Mouse (Mus musculus) mouse embryonic stem cell (cell line): ENCODE results near the gene Setd6.

Source experiments
- in situ Hi-C, 2 experiments: fragments of 300-500 bp; cut with MboI; formaldehyde crosslinking; loops; 1 replicate in 1 of 2; 3 replicates in 1 of 2; pipeline ENCODE4 v1.14.3; 2019 to 2020; ENCODE audit warnings: low sequenced_read_pairs in 2 of 2, low pct_unique_long_range_greater_than_20kb in 1 of 2, mixed read lengths in 1 of 2; ENCODE audit not compliant: unreplicated experiment in 1 of 2

Gene Setd6

DNA sequence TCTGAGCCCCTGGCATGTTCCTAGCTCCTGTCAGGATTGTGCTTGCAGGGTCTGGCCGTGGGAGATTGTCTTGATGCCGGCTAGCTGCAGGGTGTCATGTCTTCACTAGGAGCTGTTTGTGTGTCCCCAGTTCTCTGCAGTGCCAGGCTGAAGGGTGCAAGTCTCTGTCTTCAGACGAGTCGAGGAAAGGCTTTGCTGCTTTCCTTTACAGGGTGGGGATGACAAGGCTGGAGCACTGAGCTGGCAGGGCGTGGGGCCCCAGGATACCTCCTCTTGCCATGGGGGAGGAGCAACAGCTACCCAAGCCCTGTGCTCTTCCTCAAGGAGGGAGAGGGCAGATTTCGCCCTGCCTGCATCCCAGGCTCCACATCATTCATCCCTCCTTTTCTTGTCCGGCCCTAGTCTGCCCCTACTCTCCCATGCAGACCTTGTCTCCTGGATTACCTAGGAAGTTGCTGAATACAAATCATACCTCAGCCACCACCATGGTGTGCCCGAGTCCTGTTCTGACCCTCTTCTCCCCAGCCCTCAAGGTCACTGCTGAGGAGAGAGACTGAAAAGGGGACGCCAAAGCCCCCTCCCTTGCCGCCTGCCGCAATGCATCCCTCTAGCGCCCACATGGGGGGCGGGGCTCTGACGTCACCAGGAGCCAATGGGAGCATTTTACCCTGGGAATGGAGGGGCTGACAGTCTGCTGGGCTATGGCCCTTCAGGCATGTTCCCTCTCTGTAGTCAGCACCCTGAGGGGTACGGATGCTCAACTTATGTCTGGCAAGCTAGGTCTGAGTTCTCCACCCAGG lies 12.0 kb upstream of the Setd6 start:
- in situ Hi-C loops = no loop called here

DNA sequence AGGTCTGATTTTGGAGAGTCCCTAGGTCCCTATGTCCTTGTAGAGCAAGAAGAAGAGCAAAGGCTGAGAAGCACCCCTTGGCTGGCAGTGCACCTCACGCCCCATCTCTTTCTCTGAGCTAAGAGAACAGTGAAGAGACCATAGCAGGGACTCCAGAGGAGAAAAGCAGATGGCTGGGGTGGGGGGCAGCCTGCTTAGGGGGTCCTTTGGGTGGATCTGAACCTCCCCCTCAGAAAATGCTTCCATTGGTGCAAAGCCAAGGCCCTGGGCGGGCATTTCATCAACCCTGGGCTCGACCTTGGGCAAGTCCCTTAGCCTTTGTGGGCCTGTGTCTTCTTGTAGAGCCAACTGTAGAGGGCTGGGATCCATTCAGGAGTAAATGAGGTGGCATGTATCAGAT lies 11.1 kb upstream of the Setd6 start:
- in situ Hi-C loops = no loop called here

DNA sequence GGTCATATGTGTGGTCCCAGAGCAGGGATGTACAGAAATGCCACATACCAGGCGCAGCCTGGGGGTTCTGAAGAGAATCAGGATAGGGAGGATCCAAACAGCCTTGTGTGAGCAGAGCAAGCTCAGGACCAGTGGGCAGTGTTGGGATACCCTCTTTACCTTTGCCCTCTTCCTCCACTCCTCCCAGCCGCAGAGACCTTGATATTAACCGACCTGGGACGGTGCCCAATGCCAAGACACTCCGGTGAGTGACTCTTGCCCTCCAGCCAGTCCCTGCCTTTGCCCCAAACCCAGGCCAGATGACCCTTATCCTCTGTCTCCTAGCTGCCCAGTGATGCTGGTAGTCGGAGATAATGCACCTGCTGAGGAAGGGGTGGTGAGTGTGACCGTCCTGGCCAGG lies 6.1 kb upstream of the Setd6 start:
- in situ Hi-C loops = no loop called here

DNA sequence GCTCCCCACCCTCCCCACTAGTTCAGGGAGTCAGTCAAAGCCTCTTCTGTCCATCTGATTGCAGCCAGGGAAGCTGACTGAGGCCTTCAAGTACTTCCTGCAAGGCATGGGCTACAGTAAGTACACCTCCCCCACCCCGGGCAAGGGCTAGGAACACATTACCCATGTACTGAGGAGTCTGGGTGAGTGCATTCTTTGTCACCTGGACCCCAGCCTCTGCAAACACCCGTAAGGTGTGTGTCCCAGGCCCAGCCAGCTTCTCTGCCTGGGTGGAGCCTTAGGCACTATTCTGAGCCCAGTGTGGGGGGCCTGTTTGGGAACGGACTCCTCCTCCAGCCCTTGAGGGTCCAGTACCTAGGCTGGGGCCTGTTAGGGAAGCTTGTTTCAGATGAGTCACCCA lies 4.7 kb upstream of the Setd6 start:
- in situ Hi-C loops = no loop called here

DNA sequence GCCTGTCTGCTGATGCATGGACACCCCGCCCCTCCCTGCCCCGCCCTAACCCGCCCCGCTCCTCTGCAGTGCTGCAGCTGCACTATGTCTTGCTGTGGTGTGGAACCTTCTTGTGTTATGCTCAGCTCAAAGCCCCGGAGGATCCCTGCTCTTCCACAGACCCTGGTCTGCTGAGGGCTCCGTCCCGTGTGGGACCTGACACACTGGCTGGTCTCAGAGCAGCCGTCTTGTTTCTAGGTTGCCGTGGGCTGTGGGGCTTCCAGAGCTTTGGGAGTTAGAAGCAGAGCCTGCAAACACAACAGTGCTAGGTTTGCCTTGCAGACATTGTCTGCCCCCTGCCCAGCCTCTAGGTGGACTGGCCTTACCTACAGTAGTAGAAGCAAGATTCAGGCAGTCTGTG lies 3.3 kb upstream of the Setd6 start:
- in situ Hi-C loops = no loop called here

DNA sequence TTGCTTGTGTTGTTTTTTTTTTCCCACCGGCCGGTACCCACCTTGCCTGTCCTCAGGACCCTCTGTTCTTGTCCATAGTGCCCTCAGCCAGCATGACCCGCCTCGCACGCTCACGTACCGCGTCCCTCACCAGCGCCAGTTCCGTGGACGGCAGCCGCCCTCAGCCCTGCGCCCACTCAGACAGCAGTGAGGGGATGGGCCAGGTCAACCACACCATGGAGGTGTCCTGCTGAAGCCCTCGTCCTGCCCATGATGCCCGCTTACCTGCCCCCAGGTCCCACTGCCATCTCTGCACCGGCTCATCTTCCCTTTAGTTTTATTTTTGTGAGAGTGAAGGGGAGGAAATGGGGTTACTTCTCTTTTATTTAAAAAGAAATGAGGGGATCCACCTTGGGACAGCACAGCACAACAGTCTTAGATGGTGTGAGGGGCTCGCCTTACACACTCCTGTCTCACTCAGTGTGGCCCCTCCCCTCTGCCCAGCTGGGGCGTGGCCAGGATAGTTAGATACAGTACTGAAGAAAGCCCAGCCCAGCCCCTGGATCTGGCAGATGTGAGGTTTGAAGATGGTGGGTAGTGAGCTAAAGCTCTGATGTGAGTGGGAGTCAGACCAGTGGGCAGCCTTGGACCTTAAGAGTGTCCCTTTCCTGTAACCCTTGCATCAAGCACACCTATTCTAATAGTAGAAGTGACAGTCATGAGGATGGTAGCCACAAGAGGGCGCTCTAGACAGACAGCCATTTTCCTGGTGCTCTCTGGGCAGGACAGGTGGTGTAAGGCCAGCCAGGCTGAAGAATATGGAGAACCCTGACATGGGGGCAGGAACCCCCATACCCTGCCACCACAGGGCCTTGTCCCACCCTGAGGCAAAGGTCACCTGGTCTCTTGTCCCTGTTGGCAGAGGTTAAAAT lies 2.3 kb upstream of the Setd6 start:
- in situ Hi-C loops = no loop called here

DNA sequence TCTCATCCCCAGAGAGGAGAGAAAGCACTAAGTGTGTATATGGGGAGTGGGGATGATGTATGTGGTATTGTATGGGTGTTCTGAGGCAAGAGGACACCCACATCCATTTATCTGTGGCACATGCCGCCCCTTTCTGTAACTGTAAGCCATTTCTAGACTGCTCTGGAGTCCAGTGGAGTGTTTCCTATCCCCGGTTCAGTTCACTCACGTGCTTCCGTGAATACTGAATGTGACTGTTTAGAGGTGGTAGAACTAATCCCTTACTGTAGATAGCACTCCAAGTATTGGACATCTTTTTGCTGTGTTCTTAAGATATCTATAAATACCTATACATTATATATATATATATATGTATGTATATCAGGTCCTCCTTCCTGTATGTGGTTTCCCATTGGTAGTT lies 1.3 kb upstream of the Setd6 start:
- in situ Hi-C loops = no loop called here

DNA sequence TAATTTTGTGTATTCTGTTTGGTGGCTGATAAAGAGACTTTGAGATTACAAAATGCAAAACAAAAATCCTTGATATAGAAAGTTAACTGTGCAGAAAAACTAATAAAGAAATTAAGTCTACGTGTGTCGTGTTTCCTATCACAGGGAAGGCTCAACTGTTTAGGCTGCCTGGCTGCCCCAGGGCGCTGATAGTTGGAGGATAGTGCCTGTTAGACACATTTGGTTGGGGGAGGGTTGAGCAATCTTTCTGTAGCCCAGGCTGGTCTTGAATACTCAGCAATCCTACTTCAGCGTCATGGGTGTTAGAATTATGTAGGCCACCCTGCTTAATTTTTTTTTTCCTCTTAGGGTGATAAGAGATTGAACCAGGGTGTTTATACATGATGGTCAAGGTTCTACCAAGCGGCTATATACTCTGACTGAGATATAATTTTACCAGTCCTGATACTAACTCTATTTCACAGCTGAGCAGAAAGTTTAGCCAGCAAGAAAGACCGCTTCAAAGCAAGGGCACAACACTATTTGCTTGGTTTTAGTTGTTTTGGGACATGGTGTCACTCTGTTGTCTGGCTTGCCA lies 756 bp upstream of the Setd6 start:
- in situ Hi-C loops = no loop called here

DNA sequence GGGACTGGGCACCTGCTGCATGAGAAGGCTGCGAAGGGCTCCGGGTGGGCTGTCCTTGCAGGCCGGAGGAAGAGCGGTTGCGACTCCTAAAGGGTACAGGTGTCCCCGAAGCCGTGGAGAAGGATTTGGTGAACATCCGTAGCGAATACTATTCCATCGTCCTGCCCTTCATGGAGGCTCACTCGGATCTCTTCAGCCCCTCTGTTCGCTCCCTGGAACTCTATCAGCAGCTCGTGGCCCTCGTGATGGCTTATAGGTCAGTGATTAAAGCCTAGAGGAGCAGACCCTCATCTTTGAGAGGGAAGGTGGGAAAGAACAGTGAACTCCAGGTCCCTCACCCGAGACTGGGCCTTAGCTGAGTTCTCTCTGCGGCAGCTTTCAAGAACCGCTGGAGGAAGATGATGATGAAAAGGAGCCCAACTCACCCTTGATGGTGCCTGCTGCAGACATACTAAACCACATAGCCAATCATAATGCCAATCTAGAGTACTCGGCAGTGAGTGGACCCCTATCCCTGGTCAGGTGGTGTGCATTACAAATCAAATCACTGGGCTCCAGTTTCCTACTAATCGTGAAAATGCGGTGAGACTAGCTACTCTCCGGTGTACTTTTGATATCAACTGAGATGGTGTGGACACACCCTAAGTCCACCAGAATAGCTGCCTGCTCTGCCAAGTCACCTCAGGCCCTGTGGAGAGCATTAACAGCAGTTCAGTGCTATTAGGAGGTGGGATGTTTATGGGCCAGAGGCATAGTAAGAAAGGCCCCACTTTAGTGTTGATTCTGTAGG lies 1.1 kb downstream of the Setd6 start:
- in situ Hi-C loops = no loop called here

DNA sequence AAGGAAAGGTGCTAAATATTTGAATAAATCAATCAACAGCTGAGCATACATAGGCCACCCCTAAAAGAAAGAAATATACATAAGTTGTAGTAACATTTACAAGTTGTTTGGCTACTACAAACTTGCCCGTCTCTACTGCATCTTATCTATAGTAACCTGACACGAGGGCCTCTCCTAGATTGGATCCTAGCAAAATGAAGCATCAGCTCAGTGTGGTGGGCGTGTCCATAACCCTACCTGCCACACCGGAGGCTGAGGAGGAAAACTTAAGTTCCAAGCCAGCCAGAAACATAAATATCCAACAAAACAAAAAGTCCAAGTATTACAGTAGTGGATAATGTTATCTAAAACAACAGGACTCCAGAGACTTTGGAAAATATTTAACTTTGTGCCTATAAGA lies 11.9 kb downstream of the Setd6 start:
- in situ Hi-C loops = loop anchor here in 1 of 2 experiments (5.0 kb wide), 1 partner anchor 35 kb away; no protein-coding TSS in a partner anchor

DNA sequence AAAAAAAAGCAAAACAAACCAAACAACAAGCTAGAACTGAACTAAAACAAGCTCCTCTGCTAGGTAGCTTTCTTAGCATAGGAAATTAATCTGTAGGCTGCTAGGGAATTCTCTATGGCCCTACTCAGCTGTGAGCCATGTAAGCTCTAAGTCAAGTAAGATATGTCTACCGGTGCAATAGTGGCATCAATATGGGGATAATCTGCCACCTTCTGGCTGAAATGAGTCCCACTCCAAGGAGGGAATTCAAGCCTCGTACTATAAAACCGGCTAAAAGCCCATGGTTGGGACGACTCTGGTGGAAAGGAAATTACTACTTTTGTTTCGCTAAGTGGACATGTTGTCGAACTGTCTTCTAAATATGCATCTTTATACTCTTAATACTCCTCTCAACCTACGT lies 22.9 kb downstream of the Setd6 start:
- in situ Hi-C loops = no loop called here

DNA sequence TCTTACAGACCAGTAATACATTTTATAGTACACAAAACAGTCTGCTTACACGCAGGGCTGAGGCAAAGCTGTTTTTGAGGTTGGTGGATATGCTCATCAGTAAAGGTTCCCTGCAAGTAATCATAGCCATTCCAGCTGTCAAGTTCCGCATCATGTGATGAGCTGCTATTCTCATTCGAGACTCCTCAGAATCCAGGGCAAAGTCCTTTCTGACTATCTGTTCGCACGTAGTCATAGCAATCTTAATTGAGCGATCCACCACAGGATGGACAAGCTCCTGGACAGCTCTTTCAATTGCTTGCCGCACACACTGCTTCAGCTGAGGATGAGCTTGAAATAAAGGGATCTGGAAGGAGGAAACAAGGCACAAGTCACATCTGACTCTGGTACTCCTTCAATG lies 26.1 kb downstream of the Setd6 start:
- in situ Hi-C loops = no loop called here

DNA sequence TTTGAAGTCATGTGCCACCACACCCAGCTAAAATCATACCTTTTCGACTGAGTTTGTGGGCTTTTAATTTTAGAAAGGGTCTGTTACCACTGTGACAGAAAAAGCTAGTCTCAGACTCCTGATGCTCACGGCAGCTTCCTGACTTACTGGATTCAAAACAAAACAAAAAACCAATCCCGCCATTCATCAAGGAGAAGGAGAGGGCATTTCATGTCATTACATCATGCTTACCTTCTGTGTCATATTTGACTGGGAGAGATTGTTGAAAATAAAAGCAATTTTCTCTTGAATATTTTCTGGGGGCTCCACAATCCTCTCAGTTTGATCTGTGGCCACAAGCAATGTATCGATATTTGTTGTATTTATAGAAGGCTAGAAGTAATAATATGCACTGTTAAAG lies 32.3 kb downstream of the Setd6 start:
- in situ Hi-C loops = no loop called here

DNA sequence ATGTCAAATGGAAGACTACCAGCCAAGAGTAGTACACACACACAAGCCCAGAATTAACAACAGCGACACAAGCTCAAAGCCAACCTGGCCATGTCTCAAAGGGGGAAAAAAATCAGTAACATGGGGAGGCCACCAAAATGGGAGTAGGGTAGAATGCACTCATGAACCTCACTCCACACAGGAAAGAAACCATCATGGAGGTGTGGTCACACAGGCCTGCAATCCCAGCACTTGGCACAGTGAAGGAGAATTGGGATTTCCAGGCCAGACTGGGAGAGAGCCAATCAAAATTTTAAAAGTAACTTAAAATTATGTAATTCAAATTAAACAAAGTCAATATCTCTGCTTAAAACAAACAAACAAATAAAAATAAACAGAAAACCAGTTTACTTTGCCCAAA lies 36.2 kb downstream of the Setd6 start:
- in situ Hi-C loops = no loop called here

DNA sequence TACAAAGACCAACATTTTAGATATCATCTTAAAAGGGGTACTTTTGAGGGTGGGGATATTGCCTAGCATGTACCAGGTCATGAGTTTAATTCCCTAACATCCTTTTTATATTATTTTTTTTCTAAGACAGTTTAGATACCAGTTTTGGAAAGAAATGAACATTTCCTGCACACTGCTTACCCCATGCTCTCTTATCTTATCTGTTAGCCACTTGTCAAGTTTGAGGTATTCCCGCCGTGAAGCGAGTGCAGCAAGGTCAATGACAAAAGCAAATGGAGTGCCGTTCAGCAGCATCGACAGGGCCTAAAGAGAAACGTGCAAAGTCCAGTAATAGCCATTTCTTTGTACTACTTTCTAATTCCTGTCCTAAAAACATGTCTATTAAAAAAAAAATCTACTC lies 44.6 kb downstream of the Setd6 start:
- in situ Hi-C loops = loop anchor here in 1 of 2 experiments (5.0 kb wide), 1 partner anchor 33 kb away; no protein-coding TSS in a partner anchor

DNA sequence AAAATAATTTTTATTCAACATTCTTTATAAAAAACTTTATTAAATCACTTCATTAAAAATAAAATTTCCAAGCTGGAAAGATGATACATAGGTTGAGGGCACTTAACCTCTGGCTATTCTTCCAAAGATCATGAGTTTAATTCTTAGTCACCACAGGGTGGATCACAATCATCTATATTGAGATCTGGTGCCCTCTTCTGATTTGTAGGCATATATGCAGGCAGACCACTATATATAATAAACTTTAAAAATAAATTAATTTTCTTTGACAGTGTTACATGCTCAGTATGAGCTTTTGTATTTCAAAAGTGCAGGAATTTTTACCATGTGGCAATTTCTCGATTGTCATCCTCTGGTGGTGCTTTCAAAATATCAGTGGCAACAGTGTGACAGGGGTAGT lies 48.5 kb downstream of the Setd6 start:
- in situ Hi-C loops = loop anchor here in 1 of 2 experiments (5.0 kb wide), 1 partner anchor 37 kb away; no protein-coding TSS in a partner anchor
